Mouse (Mus musculus): ENCODE measurements around the gene Hes1. TPM values are rescaled to one million over a fixed set of nuclear protein-coding genes. Genes with fewer than 3 reads are reported as not detected.
A peak's percentile ranks its signal among the peaks of the same experiment; 100 is the strongest.

Gene Hes1
- total RNA-seq, 2 experiments from 2014 or later: 11.4 to 12.3 TPM

GRCm38 (mm10) chr16:30047421-30047831 lies 16.8 kb upstream of the Hes1 start:
- no peak for DNase-seq

GRCm38 (mm10) chr16:30050767-30051490 lies 13.3 kb upstream of the Hes1 start:
- intact Hi-C loops (cut with DNase I): no loop called here
- DNase-seq: no peak

More at GRCm38 (mm10) chr16:30047421-30047831, 16.8 kb upstream of the Hes1 start:
- intact Hi-C loops (cut with DNase I): no loop called here

DNA sequence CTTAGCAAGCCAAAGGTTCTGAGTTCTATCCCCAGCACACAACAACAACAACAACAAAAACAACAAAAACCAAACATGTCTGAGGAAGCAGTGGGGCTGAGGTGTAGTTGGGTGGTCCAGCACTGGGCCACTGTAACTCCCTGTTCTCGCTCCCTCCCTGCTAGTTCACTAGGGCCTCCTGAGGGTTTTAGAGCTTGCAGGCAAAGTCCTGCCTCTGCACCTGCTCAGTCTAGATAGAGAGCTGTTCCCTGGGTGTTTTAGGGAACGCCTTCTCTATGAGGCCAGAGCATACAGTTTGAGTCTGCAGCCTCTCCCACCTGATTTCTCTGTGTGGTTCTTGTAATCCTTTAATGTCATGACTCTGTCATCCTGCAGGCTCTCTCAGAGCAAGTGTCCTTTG lies 11.9 kb upstream of the Hes1 start:
- DNase-seq: no peak
- intact Hi-C loops (cut with DNase I): no loop called here

DNA sequence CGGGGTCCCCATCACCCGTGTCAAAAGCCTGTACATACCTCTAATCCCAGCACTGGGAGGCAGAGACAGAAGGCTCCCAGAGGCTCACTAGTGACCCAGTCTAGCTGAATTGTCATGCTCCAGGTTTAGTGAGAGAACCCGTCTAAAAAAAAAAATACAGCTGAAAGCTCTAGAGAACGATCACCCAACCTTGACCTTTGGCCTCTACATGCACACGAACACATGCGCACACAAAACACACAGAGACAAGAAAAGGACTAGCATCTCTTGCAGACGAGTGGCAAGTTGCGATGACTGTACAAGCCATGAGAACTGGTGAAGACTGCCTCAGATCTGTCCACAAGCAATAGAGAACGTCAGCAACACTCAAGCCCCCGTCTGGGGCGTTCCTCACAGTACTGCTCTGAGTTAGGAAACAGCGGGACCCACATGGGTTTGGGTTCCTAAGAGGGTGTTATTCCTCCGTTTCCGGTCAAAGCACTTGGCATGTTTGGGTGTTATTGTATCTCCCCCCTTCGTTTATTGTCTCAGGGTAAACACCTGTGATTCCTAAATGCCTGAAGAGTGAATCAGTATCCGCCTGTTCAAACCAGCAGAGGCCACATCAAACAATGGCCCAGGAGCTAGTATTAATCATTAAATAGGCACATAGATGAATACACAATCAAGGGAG lies 11.2 kb upstream of the Hes1 start:
- DNase-seq: no peak
- intact Hi-C loops (cut with DNase I): no loop called here

GRCm38 (mm10) chr16:30054541-30054940 lies 9.6 kb upstream of the Hes1 start:
- intact Hi-C loops (cut with DNase I): no loop called here
- DNase-seq: no peak

DNA sequence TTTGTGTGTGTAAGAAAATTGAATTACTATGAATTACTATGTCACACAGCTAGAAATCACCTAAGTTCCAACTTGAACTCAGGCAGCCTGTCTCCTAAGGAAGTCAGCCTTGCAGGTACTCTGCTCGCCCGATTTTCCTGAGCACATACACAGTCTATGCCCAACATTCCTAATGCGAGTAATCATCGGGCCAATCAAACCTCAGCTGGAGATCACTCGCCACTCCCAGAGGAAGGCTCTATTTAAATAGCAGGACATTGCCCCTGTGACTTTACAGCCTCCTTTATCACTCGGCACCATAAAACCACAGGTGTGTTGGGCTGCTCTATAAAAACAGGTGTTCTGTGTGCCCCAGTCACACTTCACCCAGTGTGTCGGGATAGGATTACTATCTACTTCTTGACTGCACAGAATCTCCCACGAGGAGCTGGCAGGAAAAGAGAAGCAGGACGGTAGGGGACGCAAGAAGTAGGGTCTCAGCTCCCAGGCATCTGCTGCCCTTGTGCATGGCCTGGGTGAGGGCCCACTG lies 8.8 kb upstream of the Hes1 start:
- DNase-seq: no peak
- intact Hi-C loops (cut with DNase I): no loop called here

GRCm38 (mm10) chr16:30055927-30056326 lies 8.3 kb upstream of the Hes1 start:
- DNase-seq: no peak
- intact Hi-C loops (cut with DNase I): no loop called here

DNA sequence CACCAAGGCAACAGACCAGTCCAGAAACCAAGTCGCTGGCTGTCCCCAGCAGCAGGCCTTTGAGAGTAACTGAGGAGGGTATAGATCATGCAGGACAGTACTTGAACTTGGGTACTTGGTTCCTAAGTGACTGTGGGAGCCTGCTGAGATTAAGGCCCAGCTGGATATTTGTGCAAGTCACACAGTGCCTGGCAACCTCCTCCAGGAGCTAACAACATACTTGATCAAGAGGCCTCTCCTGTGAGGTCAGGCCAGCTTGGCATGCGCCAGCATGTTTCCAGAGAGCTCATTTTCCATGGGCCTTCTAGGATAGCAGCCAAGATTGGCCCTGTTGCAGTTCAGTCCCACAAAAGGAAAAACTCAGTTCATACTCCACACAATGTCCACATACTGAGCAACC lies 7.3 kb upstream of the Hes1 start:
- intact Hi-C loops (cut with DNase I): no loop called here
- DNase-seq: no peak

DNA sequence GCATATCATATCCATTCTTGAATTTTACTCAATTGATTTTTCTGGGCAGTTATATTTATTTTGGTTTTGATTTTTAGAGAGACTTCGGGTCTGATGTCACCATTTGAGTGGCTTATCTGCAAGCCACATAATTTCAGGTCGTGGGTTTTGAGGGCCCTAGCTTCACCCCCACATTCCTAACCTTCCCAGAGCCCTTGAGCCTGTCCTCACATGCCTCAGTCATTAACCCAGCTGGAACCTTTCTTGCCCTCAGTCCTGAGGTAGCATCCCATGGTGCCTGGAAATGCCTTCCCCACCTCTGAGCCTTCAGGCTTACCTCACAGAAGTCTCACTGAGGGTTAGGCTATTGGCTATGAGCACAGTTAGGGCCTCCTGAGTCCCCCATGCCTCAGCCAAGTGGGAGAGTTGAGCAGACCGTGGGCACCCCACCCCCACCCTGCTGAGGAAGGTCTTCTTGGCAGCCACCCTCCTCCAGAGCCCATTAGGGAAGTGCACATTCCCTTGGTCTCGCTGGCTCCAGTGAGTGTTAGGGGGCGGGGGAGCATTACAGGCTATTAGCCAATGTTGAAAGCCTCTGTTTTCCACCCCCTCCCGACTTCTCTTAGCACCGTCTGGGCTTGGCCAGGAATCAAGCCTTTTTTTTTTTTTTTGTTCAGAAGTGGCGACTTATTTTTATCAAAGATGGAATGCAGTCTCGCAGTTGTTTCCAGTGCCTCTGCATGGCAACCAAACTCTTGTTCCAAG lies 5.0 kb upstream of the Hes1 start:
- intact Hi-C loops (cut with DNase I): loop anchor here (2.0 kb wide), 1 partner anchor 46 kb away; no protein-coding TSS in a partner anchor
- no peak for DNase-seq

GRCm38 (mm10) chr16:30060412-30060811 lies 3.8 kb upstream of the Hes1 start:
- no peak for DNase-seq
- intact Hi-C loops (cut with DNase I): loop anchor here (5.0 kb wide), 1 partner anchor 218 kb away; no protein-coding TSS in a partner anchor

GRCm38 (mm10) chr16:30062242-30063030 lies 1.7 kb upstream of the Hes1 start:
- intact Hi-C loops (cut with DNase I): loop anchor here (5.0 kb wide), 1 partner anchor 220 kb away; no protein-coding TSS in a partner anchor
- no peak for DNase-seq

DNA sequence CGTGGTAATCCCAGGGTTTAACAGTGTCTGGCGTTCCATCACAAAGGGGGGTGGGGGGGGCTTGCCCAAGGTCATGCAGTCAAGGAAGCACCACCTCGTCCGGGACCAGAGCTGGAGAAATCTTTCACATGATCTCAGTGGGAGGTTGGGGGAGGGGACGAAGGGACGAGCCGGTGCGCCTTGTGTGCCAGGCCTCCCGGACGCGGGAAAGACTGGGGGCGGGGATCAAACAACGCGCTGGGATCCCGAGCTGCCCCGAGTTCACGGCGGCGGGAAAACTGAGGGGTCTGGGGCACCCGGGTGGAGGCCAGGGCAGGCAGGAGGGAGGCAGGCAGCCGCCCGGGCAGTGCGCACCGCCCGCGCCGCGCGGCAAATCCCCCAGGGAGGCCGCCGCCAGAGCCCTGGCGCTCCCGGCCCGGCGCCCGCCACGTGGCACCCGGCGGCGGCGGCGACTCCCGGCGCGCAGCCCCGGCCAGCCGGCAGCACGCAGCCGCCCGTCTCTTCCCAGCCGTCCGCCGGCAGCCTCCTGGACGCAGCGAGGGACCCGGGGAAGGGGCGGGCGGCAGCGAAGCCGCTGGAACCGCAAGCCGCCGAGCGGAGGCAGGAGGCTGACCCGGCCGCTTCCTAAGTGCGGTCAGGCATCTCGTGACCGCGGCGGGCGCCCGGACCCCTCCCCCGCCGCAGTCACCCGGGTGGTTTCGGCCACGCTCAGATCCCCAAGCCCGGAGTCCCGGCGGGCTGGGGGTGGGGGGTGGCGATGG lies 883 bp upstream of the Hes1 start:
- DNase-seq: peak; percentile 51 to 62
- intact Hi-C loops (cut with DNase I): loop anchor here (5.0 kb wide), 1 partner anchor 221 kb away; no protein-coding TSS in a partner anchor

GRCm38 (mm10) chr16:30064613-30065012 lies 429 bp downstream of the Hes1 start:
- intact Hi-C loops (cut with DNase I): loop anchor here (2.0 to 5.0 kb wide), 3 partner anchors 56 to 222 kb away; no protein-coding TSS in a partner anchor
- DNase-seq: no peak

GRCm38 (mm10) chr16:30065077-30065476 lies 893 bp downstream of the Hes1 start:
- intact Hi-C loops (cut with DNase I): loop anchor here (2.0 kb wide), 2 partner anchors 56 to 120 kb away; no protein-coding TSS in a partner anchor

GRCm38 (mm10) chr16:30065537-30066183 lies 1.5 kb downstream of the Hes1 start:
- no peak for DNase-seq
- intact Hi-C loops (cut with DNase I): loop anchor here (2.0 kb wide), 3 partner anchors 57 to 331 kb away; no protein-coding TSS in a partner anchor

More at GRCm38 (mm10) chr16:30065077-30065476, 893 bp downstream of the Hes1 start:
- peak; percentile 90 for DNase-seq

- intact Hi-C loops (cut with DNase I): loop anchor here (2.0 kb wide), 1 partner anchor 332 kb away; no protein-coding TSS in a partner anchor
- DNase-seq: peak; percentile 41 to 68
These were observed 2.1 kb downstream of the Hes1 start for GRCm38 (mm10) chr16:30066184-30066851.

DNA sequence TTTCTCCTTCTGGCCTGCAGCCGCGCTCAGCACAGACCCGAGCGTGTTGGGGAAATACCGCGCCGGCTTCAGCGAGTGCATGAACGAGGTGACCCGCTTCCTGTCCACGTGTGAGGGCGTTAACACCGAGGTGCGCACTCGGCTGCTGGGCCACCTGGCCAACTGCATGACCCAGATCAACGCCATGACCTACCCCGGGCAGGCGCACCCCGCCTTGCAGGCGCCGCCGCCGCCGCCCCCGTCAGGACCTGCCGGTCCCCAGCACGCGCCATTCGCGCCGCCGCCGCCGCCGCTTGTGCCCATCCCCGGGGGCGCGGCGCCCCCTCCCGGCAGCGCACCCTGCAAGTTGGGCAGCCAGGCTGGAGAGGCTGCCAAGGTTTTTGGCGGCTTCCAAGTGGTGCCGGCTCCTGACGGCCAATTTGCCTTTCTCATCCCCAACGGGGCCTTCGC lies 2.7 kb downstream of the Hes1 start:
- intact Hi-C loops (cut with DNase I): loop anchor here (2.0 kb wide), 1 partner anchor 332 kb away; no protein-coding TSS in a partner anchor
- DNase-seq: peak; percentile 81 to 82

Data from gastrocnemius, postnatal 36 days (tissue).